Mouse (Mus musculus) frontal cortex, postnatal 10 days (tissue): Measurements from ENCODE around the gene Chmp1a.
"Not testable (repeated sequence)": the region's sequence is repeated elsewhere in the genome, so short reads cannot be mapped to it uniquely, and the experiment has no call there.

ENCODE experiments used
- DNase-seq, 2 experiments: peaks; one replicate each; pipeline ENCODE4 v3.0.0; 2022; ENCODE audit warnings: low spot score in 2 of 2, mixed read lengths in 1 of 2

Gene Chmp1a

GRCm38 (mm10) chr8:123212321-123213117 is at the start of gene Chmp1a, which contains the start of gene Spata33:
Gene Chmp1a, minus strand, starts transcription at chr8:123212763.
Gene Spata33, plus strand, starts transcription at chr8:123212832.
- peak; percentile 88 for DNase-seq

GRCm38 (mm10) chr8:123257593-123257992 is 45.0 kb upstream of the Chmp1a start:
- DNase-seq = not testable (repeated sequence)

GRCm38 (mm10) chr8:123257114-123257513 is 44.6 kb upstream of the Chmp1a start:
- no peak for DNase-seq

GRCm38 (mm10) chr8:123255170-123255569 is 42.6 kb upstream of the Chmp1a start:
- DNase-seq = no peak

- DNase-seq = peak; percentile 68 to 85
Measured at GRCm38 (mm10) chr8:123254099-123254885, 41.7 kb upstream of the Chmp1a start, which contains the start of the genes Zfp276 and Vps9d1. Gene Zfp276, plus strand, starts transcription at chr8:123254195. Gene Vps9d1, minus strand, starts transcription at chr8:123254348.

GRCm38 (mm10) chr8:123253451-123254098 is 41.0 kb upstream of the Chmp1a start:
- no peak for DNase-seq

- DNase-seq = no peak
Measured at GRCm38 (mm10) chr8:123252925-123253324, 40.4 kb upstream of the Chmp1a start.

- no peak for DNase-seq
Measured at GRCm38 (mm10) chr8:123250940-123251339, 38.4 kb upstream of the Chmp1a start.

- peak in 1 of 2 experiments; percentile 13 for DNase-seq
Measured at GRCm38 (mm10) chr8:123248596-123248995, 36.0 kb upstream of the Chmp1a start.

- DNase-seq = no peak
Measured at GRCm38 (mm10) chr8:123247748-123248147, 35.2 kb upstream of the Chmp1a start.

GRCm38 (mm10) chr8:123245543-123245942 is 33.0 kb upstream of the Chmp1a start:
- DNase-seq = no peak

- no peak for DNase-seq
Measured at GRCm38 (mm10) chr8:123244382-123244781, 31.8 kb upstream of the Chmp1a start.

- no peak for DNase-seq
Measured at GRCm38 (mm10) chr8:123243053-123243452, 30.5 kb upstream of the Chmp1a start.

- DNase-seq = no peak
Measured at GRCm38 (mm10) chr8:123242107-123242923, 29.8 kb upstream of the Chmp1a start.

GRCm38 (mm10) chr8:123239398-123239797 is 26.8 kb upstream of the Chmp1a start:
- DNase-seq = no peak

- DNase-seq = peak; percentile 79 to 83
Measured at GRCm38 (mm10) chr8:123235520-123236497, 23.2 kb upstream of the Chmp1a start, which contains the start of gene Spata2l. Gene Spata2l, minus strand, starts transcription at chr8:123236233.

- peak; percentile 79 to 81 for DNase-seq
Measured at GRCm38 (mm10) chr8:123234918-123235519, 22.5 kb upstream of the Chmp1a start.

- DNase-seq = no peak
Measured at GRCm38 (mm10) chr8:123233760-123234159, 21.2 kb upstream of the Chmp1a start.

- no peak for DNase-seq
Measured at GRCm38 (mm10) chr8:123233300-123233699, 20.7 kb upstream of the Chmp1a start.
